Mouse (Mus musculus): ENCODE data around the gene Lrrc8d. TPM values are rescaled to one million over a fixed set of nuclear protein-coding genes. Genes with fewer than 3 reads are reported as not detected.

Gene Lrrc8d
- polyA plus RNA-seq, 1 experiment = 34.6 TPM

GRCm38 (mm10) chr5:105742641-105743040 lies 42.9 kb downstream of the Lrrc8d start:
- peaks cover 8% of the 10 kb centered on the region; the same call in 1 of the 2 replicates for H3K36me3 ChIP-seq (ENCODE audit: control insufficient read depth, insufficient read depth, low read length, poor library complexity, severe bottlenecking)
- no peak overlapping the region for H3K27ac ChIP-seq (ENCODE audit: insufficient read depth, low read length)
- peaks cover 1% of the 10 kb centered on the region for H3K4me1 ChIP-seq (ENCODE audit: control insufficient read depth, insufficient read depth, low read length)
- no peaks in the 10 kb centered on the region for H3K9me3 ChIP-seq (replicated peaks; ENCODE audit: control insufficient read depth, insufficient read depth, low read length, poor library complexity, severe bottlenecking)
- H3K27me3 ChIP-seq (ENCODE audit: control insufficient read depth, insufficient read depth, low read length, poor library complexity, severe bottlenecking) = no peaks in the 10 kb centered on the region
- H3K9ac ChIP-seq (ENCODE audit: low read depth, poor library complexity, severe bottlenecking) = no peak overlapping the region
- no peak overlapping the region for H3K4me3 ChIP-seq (ENCODE audit: low read depth, low read length)
- TF ChIP-seq POLR2A (IDR thresholded peaks at IDR 0.05; ENCODE audit: insufficient read depth, low read length) = no peak
- TF ChIP-seq CTCF (IDR thresholded peaks at IDR 0.05; ENCODE audit: low read depth, low read length) = no peak
- no peak for TF ChIP-seq EP300 (IDR thresholded peaks at IDR 0.05; ENCODE audit: insufficient read depth, low read depth, low read length)

DNA sequence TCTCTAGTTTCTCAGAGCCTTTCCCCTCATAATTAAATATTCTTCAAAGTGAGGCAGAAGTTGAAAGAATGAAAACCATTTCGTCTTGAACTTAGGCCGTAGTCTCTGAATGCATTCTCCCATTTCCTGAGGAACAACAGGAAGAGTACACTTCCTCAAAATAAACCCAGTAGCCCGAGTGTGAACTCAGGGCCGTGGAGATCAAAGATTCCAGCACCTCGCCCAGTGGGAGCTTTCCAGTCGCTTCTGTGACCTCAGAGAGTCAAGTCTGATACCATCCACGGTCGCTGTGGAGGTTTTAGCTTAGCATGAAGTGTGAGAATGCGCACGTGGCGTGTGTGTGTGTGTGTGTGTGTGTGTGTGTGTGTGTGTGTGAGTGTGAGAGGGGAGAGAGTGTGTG lies 45.6 kb downstream of the Lrrc8d start:
- TF ChIP-seq CTCF (IDR thresholded peaks at IDR 0.05; ENCODE audit: low read depth, low read length) (no peak), EP300 (IDR thresholded peaks at IDR 0.05; ENCODE audit: insufficient read depth, low read depth, low read length) (no peak), POLR2A (IDR thresholded peaks at IDR 0.05; ENCODE audit: insufficient read depth, low read length) (no peak)
- Histone ChIP-seq H3K4me1 (ENCODE audit: control insufficient read depth, insufficient read depth, low read length) (peaks cover 1% of the 10 kb centered on the region), H3K9ac (ENCODE audit: low read depth, poor library complexity, severe bottlenecking) (no peak overlapping the region), H3K4me3 (ENCODE audit: low read depth, low read length) (no peak overlapping the region), H3K36me3 (ENCODE audit: control insufficient read depth, insufficient read depth, low read length, poor library complexity, severe bottlenecking) (peaks cover 6% of the 10 kb centered on the region), H3K9me3 (replicated peaks; ENCODE audit: control insufficient read depth, insufficient read depth, low read length, poor library complexity, severe bottlenecking) (no peaks in the 10 kb centered on the region), H3K27me3 (ENCODE audit: control insufficient read depth, insufficient read depth, low read length, poor library complexity, severe bottlenecking) (no peaks in the 10 kb centered on the region), H3K27ac (ENCODE audit: insufficient read depth, low read length) (no peak overlapping the region)

GRCm38 (mm10) chr5:105745927-105746454 lies 46.2 kb downstream of the Lrrc8d start:
- Histone ChIP-seq H3K27ac (ENCODE audit: insufficient read depth, low read length) (no peak overlapping the region), H3K4me1 (ENCODE audit: control insufficient read depth, insufficient read depth, low read length) (peaks cover 1% of the 10 kb centered on the region), H3K27me3 (ENCODE audit: control insufficient read depth, insufficient read depth, low read length, poor library complexity, severe bottlenecking) (no peaks in the 10 kb centered on the region), H3K36me3 (ENCODE audit: control insufficient read depth, insufficient read depth, low read length, poor library complexity, severe bottlenecking) (peaks cover 6% of the 10 kb centered on the region), H3K9me3 (replicated peaks; ENCODE audit: control insufficient read depth, insufficient read depth, low read length, poor library complexity, severe bottlenecking) (no peaks in the 10 kb centered on the region), H3K9ac (ENCODE audit: low read depth, poor library complexity, severe bottlenecking) (no peak overlapping the region), H3K4me3 (ENCODE audit: low read depth, low read length) (no peak overlapping the region)
- no peak for TF ChIP-seq CTCF (IDR thresholded peaks at IDR 0.05; ENCODE audit: low read depth, low read length)
- no peak for TF ChIP-seq POLR2A (IDR thresholded peaks at IDR 0.05; ENCODE audit: insufficient read depth, low read length)
- no peak for TF ChIP-seq EP300 (IDR thresholded peaks at IDR 0.05; ENCODE audit: insufficient read depth, low read depth, low read length)

- Histone ChIP-seq H3K27me3 (ENCODE audit: control insufficient read depth, insufficient read depth, low read length, poor library complexity, severe bottlenecking) (no peaks in the 10 kb centered on the region), H3K36me3 (ENCODE audit: control insufficient read depth, insufficient read depth, low read length, poor library complexity, severe bottlenecking) (no peaks in the 10 kb centered on the region; the same call in 1 of the 2 replicates), H3K27ac (ENCODE audit: insufficient read depth, low read length) (no peak overlapping the region), H3K9me3 (replicated peaks; ENCODE audit: control insufficient read depth, insufficient read depth, low read length, poor library complexity, severe bottlenecking) (no peaks in the 10 kb centered on the region), H3K9ac (ENCODE audit: low read depth, poor library complexity, severe bottlenecking) (no peak overlapping the region), H3K4me3 (ENCODE audit: low read depth, low read length) (no peak overlapping the region), H3K4me1 (ENCODE audit: control insufficient read depth, insufficient read depth, low read length) (peaks cover 2% of the 10 kb centered on the region)
- TF ChIP-seq CTCF (IDR thresholded peaks at IDR 0.05; ENCODE audit: low read depth, low read length) (no peak), POLR2A (IDR thresholded peaks at IDR 0.05; ENCODE audit: insufficient read depth, low read length) (no peak), EP300 (IDR thresholded peaks at IDR 0.05; ENCODE audit: insufficient read depth, low read depth, low read length) (no peak)
Observed at GRCm38 (mm10) chr5:105754803-105755202, 55.0 kb downstream of the Lrrc8d start.

GRCm38 (mm10) chr5:105755491-105755890 lies 55.7 kb downstream of the Lrrc8d start:
- H3K4me3 ChIP-seq (ENCODE audit: low read depth, low read length) = no peak overlapping the region
- H3K4me1 ChIP-seq (ENCODE audit: control insufficient read depth, insufficient read depth, low read length) = peaks cover 2% of the 10 kb centered on the region
- no peaks in the 10 kb centered on the region for H3K27me3 ChIP-seq (ENCODE audit: control insufficient read depth, insufficient read depth, low read length, poor library complexity, severe bottlenecking)
- no peak overlapping the region for H3K27ac ChIP-seq (ENCODE audit: insufficient read depth, low read length)
- no peak overlapping the region for H3K9ac ChIP-seq (ENCODE audit: low read depth, poor library complexity, severe bottlenecking)
- TF ChIP-seq POLR2A (IDR thresholded peaks at IDR 0.05; ENCODE audit: insufficient read depth, low read length) = no peak
- H3K9me3 ChIP-seq (replicated peaks; ENCODE audit: control insufficient read depth, insufficient read depth, low read length, poor library complexity, severe bottlenecking) = no peaks in the 10 kb centered on the region
- no peaks in the 10 kb centered on the region; the same call in 1 of the 2 replicates for H3K36me3 ChIP-seq (ENCODE audit: control insufficient read depth, insufficient read depth, low read length, poor library complexity, severe bottlenecking)

GRCm38 (mm10) chr5:105757978-105758377 lies 58.2 kb downstream of the Lrrc8d start:
- no peak for TF ChIP-seq POLR2A (IDR thresholded peaks at IDR 0.05; ENCODE audit: insufficient read depth, low read length)
- no peak for TF ChIP-seq EP300 (IDR thresholded peaks at IDR 0.05; ENCODE audit: insufficient read depth, low read depth, low read length)
- TF ChIP-seq CTCF (IDR thresholded peaks at IDR 0.05; ENCODE audit: low read depth, low read length) = no peak
- H3K36me3 ChIP-seq (ENCODE audit: control insufficient read depth, insufficient read depth, low read length, poor library complexity, severe bottlenecking) = no peaks in the 10 kb centered on the region; the same call in 1 of the 2 replicates
- no peaks in the 10 kb centered on the region for H3K27me3 ChIP-seq (ENCODE audit: control insufficient read depth, insufficient read depth, low read length, poor library complexity, severe bottlenecking)
- H3K4me3 ChIP-seq (ENCODE audit: low read depth, low read length) = no peak overlapping the region
- no peaks in the 10 kb centered on the region for H3K4me1 ChIP-seq (ENCODE audit: control insufficient read depth, insufficient read depth, low read length)
- H3K9me3 ChIP-seq (replicated peaks; ENCODE audit: control insufficient read depth, insufficient read depth, low read length, poor library complexity, severe bottlenecking) = no peaks in the 10 kb centered on the region
- H3K9ac ChIP-seq (ENCODE audit: low read depth, poor library complexity, severe bottlenecking) = no peak overlapping the region
- H3K27ac ChIP-seq (ENCODE audit: insufficient read depth, low read length) = no peak overlapping the region

Measured in ES-Bruce4 (cell line).